Mouse (Mus musculus): ENCODE measurements around the gene Ms4a10. TPM values are rescaled to one million over a fixed set of nuclear protein-coding genes. Genes with fewer than 3 reads are reported as not detected.

Ms4a10 gene
- total and polyA plus RNA-seq, 3 experiments, result not detected

GRCm38 (mm10) chr19:10949558-10949957, 24.9 kb downstream of the Ms4a10 start:
- H3K79me2 ChIP-seq (ENCODE audit: control insufficient read depth, insufficient read depth, low read length, poor library complexity), result peaks cover 34% of the 10 kb centered on the region
- DNase-seq (ENCODE audit: low read depth, low spot score), result peak; percentile 65
- peaks cover 0 to 18% of the 10 kb centered on the region in 2 experiments; a peak in 2 of 4 replicates for H3K36me3 ChIP-seq (ENCODE audit: control insufficient read depth in 1 of 2, insufficient read depth in 2 of 2, low read length in 2 of 2)
- TF ChIP-seq CTCF (IDR thresholded peaks at IDR 0.05 in 2 of 3, conservative IDR thresholded peaks at IDR 0.05 in 1 of 3; ENCODE audit: control insufficient read depth in 1 of 3, insufficient read depth in 1 of 3, low read depth in 2 of 3, low read length in 3 of 3, poor library complexity in 1 of 3, severe bottlenecking in 1 of 3), result no peak
- no peak for TF ChIP-seq JUND (IDR thresholded peaks at IDR 0.05; ENCODE audit: low read depth, low read length)
- TF ChIP-seq EP300 (IDR thresholded peaks at IDR 0.05; ENCODE audit: low read depth in 1 of 2, low read length in 2 of 2), result peak in 1 of 2 experiments; percentile 20; a peak in 1 of 4 replicates
- 0 out of 4 replicates have a peak, but pooled peaks of 1 of the 2 experiments have one; percentile 7 for TF ChIP-seq POLR2A (IDR thresholded peaks at IDR 0.05; ENCODE audit: control insufficient read depth in 1 of 2, insufficient read depth in 1 of 2, low read depth in 1 of 2, low read length in 2 of 2, poor library complexity in 1 of 2)
- 0 out of 2 replicates have a peak, but pooled peaks have one; percentile 3 for TF ChIP-seq ZNF384 (IDR thresholded peaks at IDR 0.05; ENCODE audit: low read depth, low read length)
- TF ChIP-seq GATA1 (IDR thresholded peaks at IDR 0.05; ENCODE audit: low read depth, low read length), result no peak
- H3K9me3 ChIP-seq (replicated peaks; ENCODE audit: insufficient read depth, low read length), result no peaks in the 10 kb centered on the region
- peak overlapping the region; percentile 65 to 95 for H3K4me3 ChIP-seq (ENCODE audit: control insufficient read depth in 1 of 2, insufficient read depth in 1 of 2, low read depth in 2 of 2, low read length in 2 of 2)
- peaks cover 3 to 5% of the 10 kb centered on the region in 2 experiments; a peak in 2 of 4 replicates for H3K27me3 ChIP-seq (ENCODE audit: control insufficient read depth in 1 of 2, insufficient read depth in 2 of 2, low read length in 2 of 2)
- H3K4me1 ChIP-seq (ENCODE audit: control insufficient read depth in 1 of 2, insufficient read depth in 2 of 2, low read length in 2 of 2), result peaks cover 0 to 13% of the 10 kb centered on the region in 2 experiments; a peak in 2 of 4 replicates
- peak overlapping the region; percentile 85 for H3K27ac ChIP-seq (ENCODE audit: control insufficient read depth, low read depth, low read length)
- peak overlapping the region; percentile 80 for H3K9ac ChIP-seq (ENCODE audit: control insufficient read depth, low read depth, low read length, poor library complexity, severe bottlenecking)

- DNase-seq (ENCODE audit: low read depth, low spot score), result peak; percentile 99
- Histone ChIP-seq H3K36me3 (ENCODE audit: control insufficient read depth in 1 of 2, insufficient read depth in 2 of 2, low read length in 2 of 2) (peaks cover 1 to 18% of the 10 kb centered on the region in 2 experiments; a peak in 2 of 4 replicates), H3K4me3 (ENCODE audit: control insufficient read depth in 1 of 2, insufficient read depth in 1 of 2, low read depth in 2 of 2, low read length in 2 of 2) (peak within 1 kb of the TSS; percentile 84 to 95), H3K27me3 (ENCODE audit: control insufficient read depth in 1 of 2, insufficient read depth in 2 of 2, low read length in 2 of 2) (peaks cover 3% of the 10 kb centered on the region in 2 experiments; a peak in 2 of 4 replicates), H3K27ac (ENCODE audit: control insufficient read depth, low read depth, low read length) (peak within 1 kb of the TSS; percentile 85), H3K9me3 (replicated peaks; ENCODE audit: insufficient read depth, low read length) (no peaks in the 10 kb centered on the region), H3K9ac (ENCODE audit: control insufficient read depth, low read depth, low read length, poor library complexity, severe bottlenecking) (peak within 1 kb of the TSS; percentile 83), H3K4me1 (ENCODE audit: control insufficient read depth in 1 of 2, insufficient read depth in 2 of 2, low read length in 2 of 2) (peaks cover 0 to 13% of the 10 kb centered on the region in 2 experiments; a peak in 2 of 4 replicates), H3K79me2 (ENCODE audit: control insufficient read depth, insufficient read depth, low read length, poor library complexity) (peaks cover 34% of the 10 kb centered on the region)
- TF ChIP-seq ZMIZ1 (IDR thresholded peaks at IDR 0.05; ENCODE audit: low read depth, low read length), result peak; percentile 52; the same call in 1 of the 2 replicates
- TF ChIP-seq MXI1 (IDR thresholded peaks at IDR 0.05; ENCODE audit: low read depth, low read length), result peak; percentile 100
- TF ChIP-seq TCF12 (IDR thresholded peaks at IDR 0.05; ENCODE audit: low read depth, low read length), result peak; percentile 41
- TF ChIP-seq SIN3A (IDR thresholded peaks at IDR 0.05; ENCODE audit: low read length), result peak; percentile 100
- no peak for TF ChIP-seq CTCF (IDR thresholded peaks at IDR 0.05 in 2 of 3, conservative IDR thresholded peaks at IDR 0.05 in 1 of 3; ENCODE audit: control insufficient read depth in 1 of 3, insufficient read depth in 1 of 3, low read depth in 2 of 3, low read length in 3 of 3, poor library complexity in 1 of 3, severe bottlenecking in 1 of 3)
- TF ChIP-seq MAZ (IDR thresholded peaks at IDR 0.05; ENCODE audit: low read depth, low read length), result no peak
- TF ChIP-seq ETS1 (IDR thresholded peaks at IDR 0.05; ENCODE audit: low read depth, low read length), result peak; percentile 27; the same call in 1 of the 2 replicates
- peak; percentile 89; the same call in 1 of the 2 replicates for TF ChIP-seq BHLHE40 (IDR thresholded peaks at IDR 0.05; ENCODE audit: borderline replicate concordance, low read depth, low read length)
- no peak for TF ChIP-seq EP300 (IDR thresholded peaks at IDR 0.05; ENCODE audit: low read depth in 1 of 2, low read length in 2 of 2)
- no peak for TF ChIP-seq GABPA (IDR thresholded peaks at IDR 0.05; ENCODE audit: low read depth, low read length)
- no peak for TF ChIP-seq MEF2A (IDR thresholded peaks at IDR 0.05; ENCODE audit: extremely low read depth, insufficient replicate concordance, low read depth, low read length, poor library complexity, severe bottlenecking)
- TF ChIP-seq MAFK (IDR thresholded peaks at IDR 0.05; ENCODE audit: borderline replicate concordance, low read depth, low read length), result no peak
- peak; percentile 76 for TF ChIP-seq KAT2A (conservative IDR thresholded peaks at IDR 0.05; ENCODE audit: low read depth, low read length)
- peak; percentile 75 for TF ChIP-seq TBP (IDR thresholded peaks at IDR 0.05; ENCODE audit: low read depth, low read length)
- TF ChIP-seq HCFC1 (IDR thresholded peaks at IDR 0.05; ENCODE audit: low read depth, low read length), result peak; percentile 94
- no peak for TF ChIP-seq MYB (IDR thresholded peaks at IDR 0.05; ENCODE audit: low read depth, low read length)
- no peak for TF ChIP-seq USF2 (IDR thresholded peaks at IDR 0.05; ENCODE audit: borderline replicate concordance in 1 of 2, insufficient read depth in 1 of 2, low read depth in 1 of 2, low read length in 2 of 2)
- TF ChIP-seq UBTF (IDR thresholded peaks at IDR 0.05; ENCODE audit: borderline replicate concordance, insufficient read depth, low read depth, low read length), result no peak
- TF ChIP-seq TAL1 (IDR thresholded peaks at IDR 0.05; ENCODE audit: low read length), result no peak
- no peak for TF ChIP-seq POLR2AphosphoS5 (IDR thresholded peaks at IDR 0.05; ENCODE audit: borderline replicate concordance, low read depth, low read length)
- peak; percentile 94 for TF ChIP-seq NELFE (IDR thresholded peaks at IDR 0.05; ENCODE audit: low read depth, low read length)
- no peak for TF ChIP-seq CHD2 (IDR thresholded peaks at IDR 0.05; ENCODE audit: low read length)
- peak; percentile 92 for TF ChIP-seq ELF1 (IDR thresholded peaks at IDR 0.05; ENCODE audit: low read depth, low read length)
- no peak for TF ChIP-seq RAD21 (IDR thresholded peaks at IDR 0.05; ENCODE audit: low read depth, low read length)
- TF ChIP-seq CHD1 (IDR thresholded peaks at IDR 0.05; ENCODE audit: low read depth, low read length), result no peak
- no peak for TF ChIP-seq ZC3H11A (IDR thresholded peaks at IDR 0.05; ENCODE audit: low read depth, low read length)
Observed at GRCm38 (mm10) chr19:10949112-10949511, 25.4 kb downstream of the Ms4a10 start, which contains the start of gene Ccdc86. TSS of gene Ccdc86 (minus strand) at chr19:10949266.
